Mouse (Mus musculus) stomach, embryonic 15.5 days (tissue): ENCODE results near the gene Prss30. TPM values are rescaled to one million over a fixed set of nuclear protein-coding genes. Genes with fewer than 3 reads are reported as not detected.
"Not testable (repeated sequence)": the region's sequence is repeated elsewhere in the genome, so short reads cannot be mapped to it uniquely, and the experiment has no call there.

ENCODE experiments used
- ATAC-seq: fragments of 200-750 bp; cut with Nextera tagmentation; 2 replicates; pipeline ENCODE4 v1.8.0; 2017; ENCODE audit warnings: low read depth, moderate number of reproducible peaks, moderate TSS enrichment; ENCODE audit not compliant: insufficient read depth, low FRiP score
- H3K27ac ChIP-seq: fragments of 300-500 bp; sonication (generic); 2 replicates; pipeline ENCODE4 v1.5.1; 2015; ENCODE audit warnings: mild to moderate bottlenecking, inconsistent platforms
- H3K27me3 ChIP-seq: fragments of 300-500 bp; sonication (generic); replicated peaks from 2 replicates; pipeline ENCODE4 v1.6.1; 2015; ENCODE audit warnings: inconsistent platforms
- H3K36me3 ChIP-seq: fragments of 300-500 bp; sonication (generic); 2 replicates; pipeline ENCODE4 v1.6.1; 2015; ENCODE audit warnings: inconsistent platforms
- H3K4me1 ChIP-seq: fragments of 300-500 bp; sonication (generic); 2 replicates; pipeline ENCODE4 v1.6.1; 2015; ENCODE audit warnings: inconsistent platforms
- H3K4me2 ChIP-seq: fragments of 300-500 bp; sonication (generic); 2 replicates; pipeline ENCODE4 v1.6.1; 2015; ENCODE audit warnings: mild to moderate bottlenecking, inconsistent platforms
- H3K4me3 ChIP-seq: fragments of 300-500 bp; sonication (generic); replicated peaks from 2 replicates; pipeline ENCODE4 v1.5.1; 2015; ENCODE audit warnings: inconsistent platforms
- H3K9ac ChIP-seq: fragments of 300-500 bp; sonication (generic); 2 replicates; pipeline ENCODE4 v1.6.1; 2015; ENCODE audit warnings: inconsistent platforms
- H3K9me3 ChIP-seq: fragments of 300-500 bp; sonication (generic); 2 replicates; pipeline ENCODE4 v1.6.1; 2016; ENCODE audit warnings: inconsistent platforms
- WGBS: fragments of 180-500 bp; shearing (Covaris S2); methylation state at CpG from one replicate; pipeline ENCODE4 v1.1.7; 2015; 5-methylcytosine and 5-hydroxymethylcytosine counted together
- microRNA-seq: library from miRNA; unstranded; fragments of <30 nt; microRNA quantifications from one replicate; pipeline ENCODE4, GENCODE M21; 2016
- polyA plus RNA-seq: library from polyadenylated mRNA; unstranded; fragments of >200 nt; fragmentation: Nextera tagmentation; extraction: Ambion mirVana; gene quantifications from 2 replicates; pipeline ENCODE4 v1.2.1, GENCODE M21; 2015

Prss30 gene
- polyA plus RNA-seq, 1 experiment from 2014 or later = 0.45 TPM

GRCm38 (mm10) chr17:23947486-23947885 is 32.9 kb downstream of the Prss30 start:
- not testable (repeated sequence) for H3K36me3 ChIP-seq, H3K27ac ChIP-seq, ATAC-seq, H3K4me3 ChIP-seq, H3K27me3 ChIP-seq, H3K9ac ChIP-seq, H3K9me3 ChIP-seq, H3K4me1 ChIP-seq, H3K4me2 ChIP-seq
- WGBS = 79% methylated on average over 4 of the region's 4 CpGs

DNA sequence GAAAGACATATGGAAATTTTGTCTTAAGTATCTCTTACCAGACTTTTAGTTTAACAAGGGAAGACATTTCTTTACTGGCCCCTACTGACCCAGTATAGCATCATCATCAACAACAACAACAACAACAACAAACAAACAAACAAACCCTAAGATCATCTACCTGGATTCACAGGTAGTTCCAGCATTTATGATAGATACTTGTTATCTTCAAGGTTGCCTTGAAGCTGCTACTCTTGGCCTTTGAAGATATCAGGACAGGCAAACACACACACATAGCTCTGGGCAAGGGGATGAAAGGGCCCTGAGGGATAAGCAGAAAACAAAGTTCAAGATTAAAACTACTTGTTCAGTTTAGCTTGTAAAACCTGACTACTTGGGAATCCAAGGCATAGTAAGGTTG is 39.0 kb downstream of the Prss30 start, which contains the start of gene Sbp:
Sbp (plus strand) TSS at position 301 of the 400 bp plus-strand sequence.
- H3K27me3 ChIP-seq = no peaks in the 10 kb centered on the region
- no peaks in the 10 kb centered on the region for H3K4me1 ChIP-seq
- no peak within 1 kb of the TSS for H3K4me2 ChIP-seq
- H3K4me3 ChIP-seq = no peak within 1 kb of the TSS
- no peak within 1 kb of the TSS for H3K27ac ChIP-seq
- H3K9ac ChIP-seq = no peak within 1 kb of the TSS
- H3K36me3 ChIP-seq = no peaks in the 10 kb centered on the region
- no peak for ATAC-seq
- no peaks in the 10 kb centered on the region for H3K9me3 ChIP-seq

- Histone ChIP-seq H3K4me3 (no peak overlapping the region), H3K4me1 (no peaks in the 10 kb centered on the region), H3K9me3 (no peaks in the 10 kb centered on the region), H3K36me3 (no peaks in the 10 kb centered on the region), H3K9ac (no peak overlapping the region), H3K27ac (no peak overlapping the region), H3K27me3 (no peaks in the 10 kb centered on the region), H3K4me2 (no peak overlapping the region)
- WGBS = 63% methylated on average over 5 of the region's 5 CpGs
- ATAC-seq = no peak
These were observed 49.2 kb downstream of the Prss30 start for GRCm38 (mm10) chr17:23931157-23931556.

- no peaks in the 10 kb centered on the region for H3K4me1 ChIP-seq
- H3K4me2 ChIP-seq = peak overlapping the region; percentile 90
- peak overlapping the region; percentile 47 for H3K9ac ChIP-seq
- H3K36me3 ChIP-seq = no peaks in the 10 kb centered on the region
- ATAC-seq = peak; percentile 81
- H3K27me3 ChIP-seq = no peaks in the 10 kb centered on the region
- peak overlapping the region; percentile 99 for H3K27ac ChIP-seq
- under 1% methylated on average over 14 of the region's 14 CpGs for WGBS
- peak overlapping the region; percentile 59 for H3K4me3 ChIP-seq
- H3K9me3 ChIP-seq = no peaks in the 10 kb centered on the region
These were observed 55.3 kb downstream of the Prss30 start for GRCm38 (mm10) chr17:23925090-23925493.

DNA sequence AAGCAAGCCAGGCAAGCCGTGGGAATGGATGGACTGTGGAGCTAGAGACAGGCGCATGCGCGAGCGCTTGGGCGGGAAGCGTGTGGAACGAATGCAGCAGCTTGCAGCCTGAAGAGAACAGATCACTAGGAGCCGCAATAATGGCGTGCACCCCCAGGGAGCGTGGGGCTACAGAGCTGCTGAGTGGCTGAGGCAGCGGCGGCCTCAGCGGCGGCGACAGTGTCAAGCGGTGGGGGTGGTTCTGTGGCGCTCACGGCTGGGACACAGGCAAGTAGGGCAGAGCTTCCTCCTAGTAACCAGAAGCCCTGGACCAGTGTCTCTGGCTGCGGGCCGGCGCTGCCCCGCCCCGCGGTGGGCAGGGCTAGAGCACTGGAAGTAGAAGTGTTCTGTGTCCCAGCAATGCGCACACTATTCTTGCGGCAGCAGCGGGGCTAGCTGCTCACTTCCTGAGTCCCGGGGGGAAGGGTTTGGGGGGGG is 55.8 kb downstream of the Prss30 start:
- no peaks in the 10 kb centered on the region for H3K27me3 ChIP-seq
- H3K9ac ChIP-seq = peak overlapping the region; percentile 47; the same call in 1 of the 2 replicates
- no peaks in the 10 kb centered on the region for H3K4me1 ChIP-seq
- H3K36me3 ChIP-seq = no peaks in the 10 kb centered on the region
- H3K4me3 ChIP-seq = peak overlapping the region; percentile 59
- H3K9me3 ChIP-seq = no peaks in the 10 kb centered on the region
- ATAC-seq = peak; percentile 98
- peak overlapping the region; percentile 99 for H3K27ac ChIP-seq
- peak overlapping the region; percentile 90 for H3K4me2 ChIP-seq
- 0% methylated on average over 29 of the region's 29 CpGs for WGBS

Small RNA genes within 50 kb of the gene (microRNA-seq; reads per million reads assigned to microRNA genes)
- not detected for gene Gm27700

Other genes starting within 250 kb of the Prss30 start
- 22.6 and 23.2 TPM in 2 replicates for gene Paqr4, start 239.7 kb downstream of the Prss30 start, polyA plus RNA-seq
- 0.49 and 0.74 TPM in 2 replicates for gene Kremen2, start 234.7 kb downstream of the Prss30 start, polyA plus RNA-seq
- gene Flywch1, start 209.0 kb downstream of the Prss30 start, polyA plus RNA-seq = 48.9 and 50.5 TPM in 2 replicates
- gene Flywch2, start 194.5 kb downstream of the Prss30 start, polyA plus RNA-seq = 18.1 and 23.5 TPM in 2 replicates
- gene Srrm2, start 190.0 kb downstream of the Prss30 start, polyA plus RNA-seq = 448 and 501 TPM in 2 replicates
- gene Elob, start 151.4 kb downstream of the Prss30 start, polyA plus RNA-seq = 938 and 1,022 TPM in 2 replicates
- 0.17 TPM in 1 of 2 replicates, not detected in the other for gene Prss33, start 144.5 kb downstream of the Prss30 start, polyA plus RNA-seq
- gene Prss32, start 136.7 kb downstream of the Prss30 start, polyA plus RNA-seq = 2.9 and 4.0 TPM in 2 replicates
- gene Prss41, start 136.4 kb downstream of the Prss30 start, polyA plus RNA-seq = 1.6 and 1.9 TPM in 2 replicates
- gene Prss21, start 112.5 kb downstream of the Prss30 start, polyA plus RNA-seq = not detected in 2 replicates
- not detected in 2 replicates for gene Dcpp1, start 99.7 kb downstream of the Prss30 start, polyA plus RNA-seq
- not detected in 2 replicates for gene Dcpp2, start 99.7 kb downstream of the Prss30 start, polyA plus RNA-seq
- gene Dcpp3, start 63.1 kb downstream of the Prss30 start, polyA plus RNA-seq = not detected in 2 replicates
- not detected in 2 replicates for gene Sbp, start 38.9 kb downstream of the Prss30 start, polyA plus RNA-seq
- not detected in 2 replicates for gene Sbpl, start 25.3 kb downstream of the Prss30 start, polyA plus RNA-seq
- gene Prss22, start 17.5 kb upstream of the Prss30 start, polyA plus RNA-seq = 1.9 and 3.0 TPM in 2 replicates
- gene Prss27, start 57.6 kb upstream of the Prss30 start, polyA plus RNA-seq = 2.4 and 6.3 TPM in 2 replicates
- 58.4 and 61.4 TPM in 2 replicates for gene Kctd5, start 92.9 kb upstream of the Prss30 start, polyA plus RNA-seq
- gene Pdpk1, start 170.4 kb upstream of the Prss30 start, polyA plus RNA-seq = 36.1 and 38.9 TPM in 2 replicates
- 25.1 and 29.3 TPM in 2 replicates for gene Amdhd2, start 183.2 kb upstream of the Prss30 start, polyA plus RNA-seq
- gene Atp6v0c, start 189.1 kb upstream of the Prss30 start, polyA plus RNA-seq = 495 and 512 TPM in 2 replicates
- 5.0 and 6.3 TPM in 2 replicates for gene Tbc1d24, start 225.0 kb upstream of the Prss30 start, polyA plus RNA-seq
- 8.1 and 8.5 TPM in 2 replicates for gene Ntn3, start 229.0 kb upstream of the Prss30 start, polyA plus RNA-seq
- 9.8 and 10.0 TPM in 2 replicates for gene Tedc2, start 240.3 kb upstream of the Prss30 start, polyA plus RNA-seq